Mouse (Mus musculus): ENCODE data around the gene 1810049J17Rik. TPM values are rescaled to one million over a fixed set of nuclear protein-coding genes. Genes with fewer than 3 reads are reported as not detected.

The 1810049J17Rik gene
- polyA plus RNA-seq, 1 experiment = 9.7 TPM

DNA sequence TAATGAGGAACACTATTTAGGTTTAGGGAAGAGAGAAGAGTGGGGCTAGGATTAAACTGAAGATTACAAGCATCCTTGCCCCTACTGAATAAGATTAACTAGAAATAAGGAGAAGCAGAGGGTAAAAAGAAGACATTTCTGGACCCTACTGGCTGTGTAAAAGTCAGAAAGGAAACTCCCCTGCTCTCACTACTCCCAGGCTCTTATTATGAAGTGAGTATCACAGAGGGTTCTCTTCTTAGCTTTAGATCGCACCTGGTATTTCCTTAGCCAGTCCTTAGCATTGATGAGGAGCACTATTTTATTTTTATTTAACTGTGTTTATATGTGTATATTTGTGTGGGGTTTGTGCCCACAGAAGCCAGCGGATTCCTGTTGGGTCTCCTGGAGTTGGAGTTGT is 25.5 kb downstream of the 1810049J17Rik start:
- H3K36me3 ChIP-seq (ENCODE audit: control insufficient read depth, insufficient read depth) = no peaks in the 10 kb centered on the region
- H3K4me3 ChIP-seq = no peak overlapping the region
- H3K4me2 ChIP-seq (ENCODE audit: low read depth) = no peak overlapping the region
- H3K79me2 ChIP-seq (ENCODE audit: control insufficient read depth, insufficient read depth) = no peaks in the 10 kb centered on the region
- peaks cover 4% of the 10 kb centered on the region for H3K27me3 ChIP-seq (ENCODE audit: control insufficient read depth, insufficient read depth, insufficient read length)
- no peak for TF ChIP-seq TCF12 (IDR thresholded peaks at IDR 0.05; ENCODE audit: insufficient read depth, poor library complexity, severe bottlenecking)
- TF ChIP-seq SRF (IDR thresholded peaks at IDR 0.05; ENCODE audit: control insufficient read depth, insufficient read length, low read depth) = no peak
- TF ChIP-seq E2F4 (IDR thresholded peaks at IDR 0.05; ENCODE audit: insufficient read depth) = no peak
- no peak overlapping the region for H3ac ChIP-seq (ENCODE audit: control insufficient read depth, insufficient read length)

DNA sequence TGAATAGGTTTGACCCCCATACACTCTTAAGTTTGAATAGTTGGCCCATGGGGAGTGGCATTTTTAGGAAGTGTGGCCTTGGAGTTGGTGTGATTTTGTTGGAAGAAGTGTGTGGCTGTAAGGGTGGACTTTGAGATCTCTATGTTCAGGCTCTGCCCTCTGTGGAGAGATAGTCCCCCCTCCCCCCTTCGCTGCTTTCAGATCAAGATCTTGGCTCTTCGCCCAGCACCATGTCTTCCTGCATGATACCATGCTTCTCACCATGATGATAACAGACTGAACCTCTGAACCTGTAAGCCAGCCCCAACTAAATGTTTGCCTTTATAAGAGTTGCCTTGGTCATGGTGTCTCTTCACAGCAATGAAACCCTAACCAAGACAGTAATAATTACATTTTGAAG is 29.9 kb downstream of the 1810049J17Rik start:
- TF ChIP-seq REST (IDR thresholded peaks at IDR 0.05; ENCODE audit: insufficient read depth, insufficient read length) = no peak
- TF ChIP-seq POLR2A (IDR thresholded peaks at IDR 0.05; ENCODE audit: insufficient read length, low read depth) = no peak
- TF ChIP-seq MYOG (IDR thresholded peaks at IDR 0.05; ENCODE audit: control insufficient read depth in 1 of 3, insufficient read depth in 1 of 3, insufficient read length in 2 of 3, low read depth in 2 of 3) = no peak
- TF ChIP-seq POLR2AphosphoS2 (IDR thresholded peaks at IDR 0.05; ENCODE audit: insufficient read length, low read depth) = no peak
- no peak for TF ChIP-seq USF1 (IDR thresholded peaks at IDR 0.05; ENCODE audit: low read depth)
- TF ChIP-seq MYOD1 (IDR thresholded peaks at IDR 0.05; ENCODE audit: control insufficient read depth in 1 of 3, insufficient read length in 2 of 3, low read depth in 2 of 3) = no peak
- no peak for TF ChIP-seq SRF (IDR thresholded peaks at IDR 0.05; ENCODE audit: control insufficient read depth, insufficient read length, low read depth)
- TF ChIP-seq CEBPB (IDR thresholded peaks at IDR 0.05; ENCODE audit: insufficient read depth, poor library complexity, severe bottlenecking) = no peak
- no peak for TF ChIP-seq E2F4 (IDR thresholded peaks at IDR 0.05; ENCODE audit: insufficient read depth)
- TF ChIP-seq TCF12 (IDR thresholded peaks at IDR 0.05; ENCODE audit: insufficient read depth, poor library complexity, severe bottlenecking) = no peak
- no peak for TF ChIP-seq TCF3 (IDR thresholded peaks at IDR 0.05; ENCODE audit: insufficient read length, low read depth)
- no peak for TF ChIP-seq MAX (IDR thresholded peaks at IDR 0.05; ENCODE audit: low read depth)
- no peaks in the 10 kb centered on the region for H3K79me2 ChIP-seq (ENCODE audit: control insufficient read depth, insufficient read depth)
- H3ac ChIP-seq (ENCODE audit: control insufficient read depth, insufficient read length) = no peak overlapping the region
- H3K4me2 ChIP-seq (ENCODE audit: low read depth) = no peak overlapping the region
- peaks cover 7% of the 10 kb centered on the region for H3K27me3 ChIP-seq (ENCODE audit: control insufficient read depth, insufficient read depth, insufficient read length)
- no peak overlapping the region for H3K4me3 ChIP-seq
- no peaks in the 10 kb centered on the region for H3K36me3 ChIP-seq (ENCODE audit: control insufficient read depth, insufficient read depth)

DNA sequence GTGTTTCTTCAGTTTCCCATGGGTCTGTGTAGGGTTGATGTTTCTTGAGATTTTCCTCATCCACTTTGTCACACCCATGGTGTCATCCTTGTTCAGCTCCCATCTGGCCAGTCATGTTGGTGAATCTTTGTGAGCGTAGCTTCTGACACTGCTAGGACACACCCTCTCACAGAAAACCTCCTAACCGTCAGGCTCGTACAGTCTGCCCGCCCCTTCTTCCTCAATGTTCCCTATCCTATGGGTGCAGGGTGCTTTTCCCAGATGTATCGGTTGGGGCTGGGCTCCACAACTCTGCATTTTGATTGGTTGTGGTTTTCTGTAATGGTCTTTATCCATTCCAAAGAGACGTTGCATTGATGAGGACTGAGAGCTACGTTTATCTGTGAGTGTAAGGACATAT is 31.4 kb downstream of the 1810049J17Rik start:
- no peak overlapping the region for H3K4me3 ChIP-seq
- H3ac ChIP-seq (ENCODE audit: control insufficient read depth, insufficient read length) = no peak overlapping the region
- H3K4me2 ChIP-seq (ENCODE audit: low read depth) = no peak overlapping the region
- no peaks in the 10 kb centered on the region for H3K79me2 ChIP-seq (ENCODE audit: control insufficient read depth, insufficient read depth)
- TF ChIP-seq POLR2AphosphoS2 (IDR thresholded peaks at IDR 0.05; ENCODE audit: insufficient read length, low read depth) (no peak), TCF12 (IDR thresholded peaks at IDR 0.05; ENCODE audit: insufficient read depth, poor library complexity, severe bottlenecking) (no peak), MYOG (IDR thresholded peaks at IDR 0.05; ENCODE audit: control insufficient read depth in 1 of 3, insufficient read depth in 1 of 3, insufficient read length in 2 of 3, low read depth in 2 of 3) (no peak), MYOD1 (IDR thresholded peaks at IDR 0.05; ENCODE audit: control insufficient read depth in 1 of 3, insufficient read length in 2 of 3, low read depth in 2 of 3) (no peak), REST (IDR thresholded peaks at IDR 0.05; ENCODE audit: insufficient read depth, insufficient read length) (no peak), USF1 (IDR thresholded peaks at IDR 0.05; ENCODE audit: low read depth) (no peak), POLR2A (IDR thresholded peaks at IDR 0.05; ENCODE audit: insufficient read length, low read depth) (no peak), CEBPB (IDR thresholded peaks at IDR 0.05; ENCODE audit: insufficient read depth, poor library complexity, severe bottlenecking) (no peak), E2F4 (IDR thresholded peaks at IDR 0.05; ENCODE audit: insufficient read depth) (no peak), MAX (IDR thresholded peaks at IDR 0.05; ENCODE audit: low read depth) (no peak), TCF3 (IDR thresholded peaks at IDR 0.05; ENCODE audit: insufficient read length, low read depth) (no peak), SRF (IDR thresholded peaks at IDR 0.05; ENCODE audit: control insufficient read depth, insufficient read length, low read depth) (no peak)
- no peaks in the 10 kb centered on the region for H3K36me3 ChIP-seq (ENCODE audit: control insufficient read depth, insufficient read depth)
- peaks cover 7% of the 10 kb centered on the region for H3K27me3 ChIP-seq (ENCODE audit: control insufficient read depth, insufficient read depth, insufficient read length)

DNA sequence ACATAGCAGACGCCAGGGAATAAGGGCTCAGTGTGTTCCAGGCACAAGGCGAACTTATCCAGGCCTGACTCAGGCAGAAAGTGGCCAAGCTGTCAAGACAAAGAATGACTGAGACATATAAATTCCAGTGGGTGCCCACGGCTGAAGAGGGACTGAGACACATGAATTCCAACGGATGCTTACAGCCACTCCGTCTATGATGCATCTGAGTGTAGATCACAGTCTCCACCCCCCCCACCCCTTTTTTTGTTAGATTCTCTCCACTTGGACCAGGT is 36.2 kb downstream of the 1810049J17Rik start:
- no peak overlapping the region for H3K4me2 ChIP-seq (ENCODE audit: low read depth)
- no peak overlapping the region for H3ac ChIP-seq (ENCODE audit: control insufficient read depth, insufficient read length)
- no peaks in the 10 kb centered on the region for H3K79me2 ChIP-seq (ENCODE audit: control insufficient read depth, insufficient read depth)
- peaks cover 3% of the 10 kb centered on the region for H3K27me3 ChIP-seq (ENCODE audit: control insufficient read depth, insufficient read depth, insufficient read length)
- TF ChIP-seq MAX (IDR thresholded peaks at IDR 0.05; ENCODE audit: low read depth) = no peak
- TF ChIP-seq TCF12 (IDR thresholded peaks at IDR 0.05; ENCODE audit: insufficient read depth, poor library complexity, severe bottlenecking) = no peak
- no peak for TF ChIP-seq POLR2A (IDR thresholded peaks at IDR 0.05; ENCODE audit: insufficient read length, low read depth)
- no peak for TF ChIP-seq CEBPB (IDR thresholded peaks at IDR 0.05; ENCODE audit: insufficient read depth, poor library complexity, severe bottlenecking)
- TF ChIP-seq USF1 (IDR thresholded peaks at IDR 0.05; ENCODE audit: low read depth) = no peak
- TF ChIP-seq SRF (IDR thresholded peaks at IDR 0.05; ENCODE audit: control insufficient read depth, insufficient read length, low read depth) = no peak
- TF ChIP-seq MYOG (IDR thresholded peaks at IDR 0.05; ENCODE audit: control insufficient read depth in 1 of 3, insufficient read depth in 1 of 3, insufficient read length in 2 of 3, low read depth in 2 of 3) = no peak
- TF ChIP-seq E2F4 (IDR thresholded peaks at IDR 0.05; ENCODE audit: insufficient read depth) = no peak
- TF ChIP-seq MYOD1 (IDR thresholded peaks at IDR 0.05; ENCODE audit: control insufficient read depth in 1 of 3, insufficient read length in 2 of 3, low read depth in 2 of 3) = no peak
- no peak for TF ChIP-seq REST (IDR thresholded peaks at IDR 0.05; ENCODE audit: insufficient read depth, insufficient read length)
- TF ChIP-seq TCF3 (IDR thresholded peaks at IDR 0.05; ENCODE audit: insufficient read length, low read depth) = no peak
- TF ChIP-seq POLR2AphosphoS2 (IDR thresholded peaks at IDR 0.05; ENCODE audit: insufficient read length, low read depth) = no peak
- no peak overlapping the region for H3K4me3 ChIP-seq
- no peaks in the 10 kb centered on the region for H3K36me3 ChIP-seq (ENCODE audit: control insufficient read depth, insufficient read depth)
